Mouse (Mus musculus) stomach, embryonic 15.5 days (tissue): ENCODE measurements around the gene Rbms1. TPM values are rescaled to one million over a fixed set of nuclear protein-coding genes. Genes with fewer than 3 reads are reported as not detected.
A peak's percentile ranks its signal among the peaks of the same experiment; 100 is the strongest.

Source experiments
- ATAC-seq: fragments of 200-750 bp; cut with Nextera tagmentation; 2 replicates; pipeline ENCODE4 v1.8.0; 2017; ENCODE audit warnings: low read depth, moderate number of reproducible peaks, moderate TSS enrichment; ENCODE audit not compliant: insufficient read depth, low FRiP score
- H3K27ac ChIP-seq: fragments of 300-500 bp; sonication (generic); 2 replicates; pipeline ENCODE4 v1.5.1; 2015; ENCODE audit warnings: mild to moderate bottlenecking, inconsistent platforms
- H3K27me3 ChIP-seq: fragments of 300-500 bp; sonication (generic); replicated peaks from 2 replicates; pipeline ENCODE4 v1.6.1; 2015; ENCODE audit warnings: inconsistent platforms
- H3K36me3 ChIP-seq: fragments of 300-500 bp; sonication (generic); 2 replicates; pipeline ENCODE4 v1.6.1; 2015; ENCODE audit warnings: inconsistent platforms
- H3K4me1 ChIP-seq: fragments of 300-500 bp; sonication (generic); 2 replicates; pipeline ENCODE4 v1.6.1; 2015; ENCODE audit warnings: inconsistent platforms
- H3K4me2 ChIP-seq: fragments of 300-500 bp; sonication (generic); 2 replicates; pipeline ENCODE4 v1.6.1; 2015; ENCODE audit warnings: mild to moderate bottlenecking, inconsistent platforms
- H3K4me3 ChIP-seq: fragments of 300-500 bp; sonication (generic); replicated peaks from 2 replicates; pipeline ENCODE4 v1.5.1; 2015; ENCODE audit warnings: inconsistent platforms
- H3K9ac ChIP-seq: fragments of 300-500 bp; sonication (generic); 2 replicates; pipeline ENCODE4 v1.6.1; 2015; ENCODE audit warnings: inconsistent platforms
- H3K9me3 ChIP-seq: fragments of 300-500 bp; sonication (generic); 2 replicates; pipeline ENCODE4 v1.6.1; 2016; ENCODE audit warnings: inconsistent platforms
- WGBS: fragments of 180-500 bp; shearing (Covaris S2); methylation state at CpG from one replicate; pipeline ENCODE4 v1.1.7; 2015; 5-methylcytosine and 5-hydroxymethylcytosine counted together
- polyA plus RNA-seq: library from polyadenylated mRNA; unstranded; fragments of >200 nt; fragmentation: Nextera tagmentation; extraction: Ambion mirVana; gene quantifications from 2 replicates; pipeline ENCODE4 v1.2.1, GENCODE M21; 2015

Rbms1 gene
- polyA plus RNA-seq, 1 experiment from 2014 or later, result 130 TPM

GRCm38 (mm10) chr2:60939957-60940356, 23.0 kb downstream of the Rbms1 start:
- H3K4me3 ChIP-seq, result peak overlapping the region; percentile 10; the same call in 1 of the 2 replicates
- no peaks in the 10 kb centered on the region for H3K9me3 ChIP-seq
- H3K4me1 ChIP-seq, result peaks cover 4% of the 10 kb centered on the region; the same call in 1 of the 2 replicates
- H3K27ac ChIP-seq, result peak overlapping the region; percentile 83
- WGBS, result 42% methylated on average over 2 of the region's 2 CpGs
- H3K36me3 ChIP-seq, result no peaks in the 10 kb centered on the region
- H3K4me2 ChIP-seq, result peak overlapping the region; percentile 44
- ATAC-seq, result no peak
- H3K27me3 ChIP-seq, result no peaks in the 10 kb centered on the region
- no peak overlapping the region for H3K9ac ChIP-seq

GRCm38 (mm10) chr2:60936910-60937309, 26.1 kb downstream of the Rbms1 start:
- Histone ChIP-seq H3K4me3 (no peak overlapping the region), H3K4me2 (no peak overlapping the region), H3K27me3 (no peaks in the 10 kb centered on the region), H3K9ac (no peak overlapping the region), H3K27ac (no peak overlapping the region), H3K4me1 (peaks cover 4% of the 10 kb centered on the region; the same call in 1 of the 2 replicates), H3K36me3 (no peaks in the 10 kb centered on the region), H3K9me3 (no peaks in the 10 kb centered on the region)
- no peak for ATAC-seq
- WGBS, result 83% methylated on average over 14 of the region's 14 CpGs

DNA sequence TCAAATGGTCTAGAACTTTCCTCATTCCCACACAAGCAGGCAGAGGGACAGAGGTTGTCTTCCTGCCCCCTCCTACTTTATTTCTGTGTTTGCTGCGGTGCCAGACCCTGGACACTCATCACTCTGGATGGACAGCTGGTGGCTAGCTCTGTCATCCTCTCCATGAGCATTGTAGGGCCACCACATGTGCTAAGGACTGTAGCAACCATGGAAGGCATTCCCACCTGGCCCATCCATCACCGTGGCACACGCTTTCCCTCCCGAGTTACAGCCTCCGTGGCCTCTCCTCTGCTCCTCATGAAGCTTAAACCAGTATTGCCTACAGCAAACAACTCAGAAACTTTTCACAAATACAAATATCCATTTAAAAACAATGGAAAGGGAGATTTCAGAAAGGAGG, 34.0 kb downstream of the Rbms1 start:
- H3K4me3 ChIP-seq, result no peak overlapping the region
- H3K36me3 ChIP-seq, result no peaks in the 10 kb centered on the region
- 90% methylated on average over 5 of the region's 5 CpGs for WGBS
- H3K4me2 ChIP-seq, result no peak overlapping the region
- H3K9ac ChIP-seq, result no peak overlapping the region
- 0 out of 2 replicates have a peak, but pooled peaks cover 11% of the 10 kb centered on the region for H3K4me1 ChIP-seq
- ATAC-seq, result no peak
- H3K9me3 ChIP-seq, result no peaks in the 10 kb centered on the region
- H3K27ac ChIP-seq, result no peak overlapping the region
- H3K27me3 ChIP-seq, result no peaks in the 10 kb centered on the region

DNA sequence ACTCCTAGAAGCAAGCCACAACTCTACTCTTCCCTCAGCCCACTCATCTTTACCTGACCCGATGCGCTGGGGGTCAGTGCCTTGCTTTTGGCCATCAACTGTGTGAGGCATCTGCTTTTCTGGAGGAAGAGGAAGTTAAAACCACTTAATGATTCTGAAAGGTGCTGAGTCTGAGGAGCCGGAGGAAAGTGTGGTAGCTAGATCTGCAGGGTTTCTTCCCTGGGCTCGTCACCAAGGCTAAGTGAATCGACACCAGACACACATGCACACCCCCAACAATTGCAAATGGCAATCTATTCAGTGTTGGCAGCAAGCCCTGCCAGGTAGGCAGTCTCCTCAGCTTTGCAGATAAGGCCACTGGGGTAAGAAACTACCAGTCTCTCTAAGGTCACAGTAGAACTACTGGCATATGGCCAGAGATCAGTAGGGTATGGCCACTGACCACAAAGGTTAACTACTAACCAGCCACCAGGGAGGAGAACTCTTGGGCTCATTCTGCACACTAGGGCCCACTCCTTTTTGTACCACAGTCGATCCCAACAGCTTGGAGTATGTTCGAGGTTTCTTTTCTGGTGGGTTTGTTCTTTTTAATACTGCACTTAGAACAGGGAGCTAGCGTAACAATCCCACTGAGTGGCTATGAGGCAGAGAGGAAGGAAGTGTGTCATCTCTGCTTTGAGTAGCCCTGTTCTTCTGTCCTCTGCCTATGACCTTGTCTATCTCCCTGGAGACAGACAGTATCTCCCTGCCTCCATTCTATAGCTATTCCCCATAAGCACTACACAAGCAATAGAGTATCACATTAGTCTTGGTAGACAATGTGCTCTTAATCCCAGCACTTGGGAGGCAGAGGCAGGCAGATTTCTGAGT, 34.9 kb downstream of the Rbms1 start:
- Histone ChIP-seq H3K9me3 (no peaks in the 10 kb centered on the region), H3K4me1 (0 out of 2 replicates have a peak, but pooled peaks cover 11% of the 10 kb centered on the region), H3K9ac (no peak overlapping the region), H3K4me3 (no peak overlapping the region), H3K27me3 (no peaks in the 10 kb centered on the region), H3K36me3 (no peaks in the 10 kb centered on the region), H3K4me2 (no peak overlapping the region), H3K27ac (no peak overlapping the region)
- 73% methylated on average over 8 of the region's 8 CpGs for WGBS
- ATAC-seq, result no peak

GRCm38 (mm10) chr2:60925063-60925462, 37.9 kb downstream of the Rbms1 start:
- Histone ChIP-seq H3K9ac (no peak overlapping the region), H3K4me1 (peaks cover 20% of the 10 kb centered on the region), H3K4me2 (no peak overlapping the region), H3K36me3 (no peaks in the 10 kb centered on the region), H3K27me3 (no peaks in the 10 kb centered on the region), H3K9me3 (no peaks in the 10 kb centered on the region), H3K27ac (no peak overlapping the region), H3K4me3 (no peak overlapping the region)
- 62% methylated on average over 5 of the region's 5 CpGs for WGBS
- ATAC-seq, result no peak

GRCm38 (mm10) chr2:60923756-60924544, 39.0 kb downstream of the Rbms1 start:
- Histone ChIP-seq H3K4me1 (peaks cover 20% of the 10 kb centered on the region), H3K27ac (0 out of 2 replicates have a peak overlapping the region, but pooled peaks have one; percentile 0), H3K36me3 (no peaks in the 10 kb centered on the region), H3K9ac (no peak overlapping the region), H3K9me3 (no peaks in the 10 kb centered on the region), H3K4me2 (no peak overlapping the region), H3K27me3 (no peaks in the 10 kb centered on the region), H3K4me3 (no peak overlapping the region)
- 60% methylated on average over 11 of the region's 11 CpGs for WGBS
- no peak for ATAC-seq

DNA sequence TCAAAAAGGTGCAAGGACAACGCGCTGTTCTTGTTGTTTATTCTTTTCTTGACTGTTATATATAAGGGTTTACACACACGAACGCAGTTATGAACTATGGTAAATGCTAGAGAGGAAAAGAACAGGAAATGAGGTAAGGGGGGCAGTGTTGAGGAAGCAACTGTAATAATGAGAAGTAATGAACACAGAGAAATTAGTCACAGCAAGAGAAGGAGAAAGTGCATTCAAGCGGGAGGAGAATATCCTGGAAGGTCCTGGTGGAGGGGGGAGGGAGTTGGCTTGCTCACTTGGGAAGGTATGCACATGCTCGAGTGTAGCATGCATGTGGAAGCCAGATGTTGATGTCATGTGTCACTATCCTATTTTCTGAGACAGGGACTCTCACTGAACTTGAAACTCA, 39.9 kb downstream of the Rbms1 start:
- H3K27me3 ChIP-seq, result no peaks in the 10 kb centered on the region

DNA sequence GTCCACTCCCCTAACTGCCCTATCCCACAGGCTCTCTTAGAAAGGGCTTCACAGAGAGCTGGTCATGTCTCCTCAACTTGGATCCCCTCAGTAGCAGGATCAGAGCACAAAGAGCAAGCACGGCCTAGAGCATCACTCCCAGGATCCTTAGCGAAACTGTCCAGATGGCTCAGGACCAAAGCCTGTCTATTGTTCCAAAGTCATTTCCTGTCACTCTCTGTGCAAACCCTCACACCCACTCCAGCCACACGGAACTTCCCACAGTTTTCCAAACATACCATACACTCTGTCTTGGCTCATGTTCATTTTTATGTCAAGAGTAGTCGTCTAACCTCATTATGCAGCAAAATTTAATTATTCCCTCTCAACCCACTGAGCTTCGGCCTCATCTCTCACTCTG, 40.6 kb downstream of the Rbms1 start:
- Histone ChIP-seq H3K4me1 (peaks cover 15% of the 10 kb centered on the region), H3K36me3 (no peaks in the 10 kb centered on the region), H3K27ac (peak overlapping the region; percentile 45), H3K9me3 (no peaks in the 10 kb centered on the region), H3K4me3 (no peak overlapping the region), H3K9ac (no peak overlapping the region), H3K27me3 (no peaks in the 10 kb centered on the region), H3K4me2 (no peak overlapping the region)
- WGBS, result 44% methylated on average over 5 of the region's 5 CpGs
- ATAC-seq, result no peak; the same call in 1 of the 2 replicates

More for the DNA sequence above, 39.9 kb downstream of the Rbms1 start:
- Histone ChIP-seq H3K27ac (peak overlapping the region; percentile 45; the same call in 1 of the 2 replicates), H3K4me3 (no peak overlapping the region), H3K36me3 (no peaks in the 10 kb centered on the region), H3K4me1 (peaks cover 20% of the 10 kb centered on the region), H3K9ac (no peak overlapping the region), H3K4me2 (no peak overlapping the region), H3K9me3 (no peaks in the 10 kb centered on the region)
- ATAC-seq, result no peak
- 36% methylated on average over 6 of the region's 6 CpGs for WGBS

GRCm38 (mm10) chr2:60920076-60920475, 42.9 kb downstream of the Rbms1 start:
- Histone ChIP-seq H3K36me3 (no peaks in the 10 kb centered on the region), H3K9me3 (no peaks in the 10 kb centered on the region), H3K27me3 (no peaks in the 10 kb centered on the region), H3K27ac (no peak overlapping the region), H3K4me3 (no peak overlapping the region), H3K9ac (no peak overlapping the region), H3K4me1 (peaks cover 11% of the 10 kb centered on the region), H3K4me2 (no peak overlapping the region)
- WGBS, result 39% methylated on average over 3 of the region's 3 CpGs
- ATAC-seq, result no peak

GRCm38 (mm10) chr2:60918401-60918800, 44.6 kb downstream of the Rbms1 start:
- no peak for ATAC-seq
- Histone ChIP-seq H3K4me3 (no peak overlapping the region), H3K36me3 (no peaks in the 10 kb centered on the region), H3K4me2 (no peak overlapping the region), H3K9me3 (no peaks in the 10 kb centered on the region), H3K27ac (no peak overlapping the region), H3K9ac (no peak overlapping the region), H3K4me1 (peaks cover 12% of the 10 kb centered on the region), H3K27me3 (no peaks in the 10 kb centered on the region)
- WGBS, result 81% methylated on average over 7 of the region's 7 CpGs

DNA sequence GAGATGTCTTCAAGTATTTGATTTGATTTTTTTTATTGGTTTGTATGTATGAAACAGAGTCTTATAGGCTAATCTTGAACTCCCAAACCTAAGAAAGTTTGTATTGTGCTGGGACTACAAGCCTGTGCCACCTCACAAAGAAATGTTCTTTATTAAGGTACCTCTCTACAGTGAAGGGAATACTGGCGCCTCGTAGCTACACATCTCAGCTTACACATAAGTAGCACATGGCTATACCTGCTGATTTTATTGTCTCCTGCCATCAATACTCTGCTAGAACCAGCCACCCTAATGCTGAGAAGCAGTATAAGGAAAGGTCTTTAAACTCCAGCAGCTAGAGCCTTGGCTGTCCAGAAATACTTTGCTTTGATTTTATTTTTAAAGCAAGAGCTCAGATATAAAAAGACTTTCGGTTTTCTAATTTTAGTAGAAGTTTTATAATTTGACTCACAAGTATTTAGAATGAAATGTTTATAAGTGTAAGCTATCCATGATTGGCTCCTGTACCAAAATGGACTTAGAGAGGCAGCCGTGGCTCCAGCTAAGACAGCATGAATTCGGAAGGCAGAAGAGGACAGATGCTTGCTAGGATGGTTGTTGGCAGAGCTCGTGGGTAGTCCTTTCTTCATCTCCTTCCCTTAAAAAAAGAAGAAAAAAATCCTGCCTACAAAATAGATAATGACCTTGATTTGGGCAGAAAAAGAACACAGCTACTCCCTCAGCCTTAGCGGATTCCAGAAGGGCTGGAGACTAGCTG, 48.3 kb downstream of the Rbms1 start:
- Histone ChIP-seq H3K4me2 (no peak overlapping the region), H3K27ac (no peak overlapping the region), H3K36me3 (no peaks in the 10 kb centered on the region), H3K4me1 (peaks cover 14% of the 10 kb centered on the region), H3K9me3 (no peaks in the 10 kb centered on the region), H3K27me3 (no peaks in the 10 kb centered on the region), H3K4me3 (no peak overlapping the region), H3K9ac (no peak overlapping the region)
- ATAC-seq, result no peak
- WGBS, result 63% methylated on average over 7 of the region's 7 CpGs
